Mouse (Mus musculus): ENCODE results near the gene Hscb. TPM values are rescaled to one million over a fixed set of nuclear protein-coding genes. Genes with fewer than 3 reads are reported as not detected.

Hscb gene
- total and polyA plus RNA-seq, 3 experiments = 56.7 to 94.2 (median 65.3) TPM

DNA sequence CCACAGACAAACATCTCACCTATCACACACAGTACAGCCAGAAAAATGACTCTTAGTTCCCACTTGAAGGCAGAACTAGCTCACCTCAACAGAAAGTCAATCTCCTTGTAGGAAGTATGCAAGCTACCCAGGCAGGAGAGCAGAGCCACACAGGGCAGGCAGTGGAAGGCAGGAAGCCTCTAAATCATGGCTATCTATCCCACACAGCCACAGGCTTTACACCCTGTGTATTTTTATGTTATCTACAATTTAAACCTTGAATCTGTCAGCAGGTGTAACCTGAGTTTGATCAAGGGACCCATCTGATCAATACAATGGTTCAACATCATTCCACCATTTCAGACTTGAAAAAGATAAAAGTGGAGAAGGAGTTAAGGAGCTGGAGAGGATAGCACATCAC lies 36.8 kb downstream of the Hscb start:
- peak; percentile 26; the same call in 1 of the 2 replicates for ATAC-seq (ENCODE audit: extremely low read depth, insufficient number of reproducible peaks, low FRiP score, poor library complexity, severe bottlenecking)
- peaks cover 85% of the 10 kb centered on the region for H3K36me3 ChIP-seq (replicated peaks)
- H3K4me1 ChIP-seq (ENCODE audit: insufficient read depth, low read depth, low read length) = peaks cover 94% of the 10 kb centered on the region
- TF ChIP-seq POLR2AphosphoS5 (IDR thresholded peaks at IDR 0.05; ENCODE audit: insufficient replicate concordance, low read depth, low read length) = no peak
- TF ChIP-seq TAL1 (conservative IDR thresholded peaks at IDR 0.05; ENCODE audit: low read depth, low read length) = peak; percentile 76
- no peaks in the 10 kb centered on the region for H3K27me3 ChIP-seq (ENCODE audit: insufficient read depth, low read length)
- H3K9me3 ChIP-seq (replicated peaks) = no peaks in the 10 kb centered on the region
- peak; percentile 19 for DNase-seq (ENCODE audit: low spot score)
- no peak overlapping the region for H3K4me3 ChIP-seq (ENCODE audit: low read depth, low read length)

DNA sequence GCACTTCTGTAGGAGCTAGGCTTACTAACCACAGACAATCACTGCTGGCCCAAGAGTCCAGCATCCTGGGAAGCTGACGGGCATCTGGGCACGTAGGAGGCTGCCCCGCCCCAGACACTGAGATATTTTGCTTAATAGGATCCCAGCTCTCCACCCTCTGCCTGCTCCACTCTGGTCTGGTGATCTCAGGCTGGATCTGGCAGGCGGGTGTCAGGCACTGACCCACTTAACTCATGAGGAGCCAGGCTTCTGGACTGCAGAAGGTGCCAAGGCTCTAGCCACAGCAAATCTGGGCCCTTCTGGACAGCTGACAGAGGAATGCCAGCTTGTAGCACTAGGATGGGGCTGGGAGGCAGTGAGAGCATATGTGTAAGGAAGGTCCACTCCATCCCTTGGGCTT lies 37.4 kb downstream of the Hscb start:
- Histone ChIP-seq H3K36me3 (replicated peaks) (peaks cover 85% of the 10 kb centered on the region), H3K4me3 (ENCODE audit: low read depth, low read length) (peak overlapping the region; percentile 13; the same call in 1 of the 2 replicates), H3K27me3 (ENCODE audit: insufficient read depth, low read length) (no peaks in the 10 kb centered on the region), H3K4me1 (ENCODE audit: insufficient read depth, low read depth, low read length) (peaks cover 92% of the 10 kb centered on the region), H3K9me3 (replicated peaks) (no peaks in the 10 kb centered on the region)
- ATAC-seq (ENCODE audit: extremely low read depth, insufficient number of reproducible peaks, low FRiP score, poor library complexity, severe bottlenecking) = no peak
- DNase-seq (ENCODE audit: low spot score) = no peak
- TF ChIP-seq TAL1 (conservative IDR thresholded peaks at IDR 0.05; ENCODE audit: low read depth, low read length) (no peak), CTCF (IDR thresholded peaks at IDR 0.05; ENCODE audit: low read depth, low read length) (no peak), GATA1 (IDR thresholded peaks at IDR 0.05; ENCODE audit: borderline replicate concordance, low read length) (no peak), POLR2AphosphoS5 (IDR thresholded peaks at IDR 0.05; ENCODE audit: insufficient replicate concordance, low read depth, low read length) (no peak), GATA2 (IDR thresholded peaks at IDR 0.05; ENCODE audit: borderline replicate concordance, low read depth, low read length) (no peak)

DNA sequence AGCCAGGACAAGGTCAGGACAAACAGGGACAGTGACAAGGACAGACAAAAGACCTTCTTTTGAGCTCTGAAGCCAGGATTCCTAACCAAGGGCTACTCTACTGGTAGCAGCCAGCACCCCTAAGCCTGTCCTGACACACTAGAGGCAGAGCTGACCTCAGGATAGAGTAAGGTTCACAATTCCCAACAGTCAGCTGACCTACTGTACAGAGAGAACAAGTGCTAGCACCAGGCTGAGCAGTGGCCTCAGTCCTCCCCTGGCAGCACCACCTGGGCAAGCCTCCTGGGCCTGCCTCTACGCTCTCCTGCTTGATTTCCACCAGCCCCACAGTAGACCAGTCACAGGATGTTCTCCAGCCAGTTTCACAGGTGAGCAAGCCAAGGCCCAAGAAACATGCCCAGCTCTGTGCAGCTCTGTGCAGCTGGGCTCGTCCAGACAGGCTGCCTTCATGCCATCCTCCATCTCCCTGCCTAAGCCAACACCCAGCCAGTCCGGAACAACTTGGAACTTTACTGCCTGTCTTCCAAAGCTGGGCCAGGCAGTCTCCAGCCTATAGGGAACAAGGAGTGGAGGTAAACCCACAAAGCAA lies 38.4 kb downstream of the Hscb start:
- Histone ChIP-seq H3K36me3 (replicated peaks) (peaks cover 85% of the 10 kb centered on the region), H3K9me3 (replicated peaks) (no peaks in the 10 kb centered on the region), H3K4me3 (ENCODE audit: low read depth, low read length) (peak overlapping the region; percentile 13; the same call in 1 of the 2 replicates), H3K4me1 (ENCODE audit: insufficient read depth, low read depth, low read length) (peaks cover 81% of the 10 kb centered on the region), H3K27me3 (ENCODE audit: insufficient read depth, low read length) (no peaks in the 10 kb centered on the region)
- TF ChIP-seq GATA2 (IDR thresholded peaks at IDR 0.05; ENCODE audit: borderline replicate concordance, low read depth, low read length) = no peak
- no peak for TF ChIP-seq POLR2AphosphoS5 (IDR thresholded peaks at IDR 0.05; ENCODE audit: insufficient replicate concordance, low read depth, low read length)
- no peak for TF ChIP-seq GATA1 (IDR thresholded peaks at IDR 0.05; ENCODE audit: borderline replicate concordance, low read length)
- no peak for TF ChIP-seq CTCF (IDR thresholded peaks at IDR 0.05; ENCODE audit: low read depth, low read length)
- TF ChIP-seq TAL1 (conservative IDR thresholded peaks at IDR 0.05; ENCODE audit: low read depth, low read length) = no peak
- no peak for DNase-seq (ENCODE audit: low spot score)
- ATAC-seq (ENCODE audit: extremely low read depth, insufficient number of reproducible peaks, low FRiP score, poor library complexity, severe bottlenecking) = no peak

DNA sequence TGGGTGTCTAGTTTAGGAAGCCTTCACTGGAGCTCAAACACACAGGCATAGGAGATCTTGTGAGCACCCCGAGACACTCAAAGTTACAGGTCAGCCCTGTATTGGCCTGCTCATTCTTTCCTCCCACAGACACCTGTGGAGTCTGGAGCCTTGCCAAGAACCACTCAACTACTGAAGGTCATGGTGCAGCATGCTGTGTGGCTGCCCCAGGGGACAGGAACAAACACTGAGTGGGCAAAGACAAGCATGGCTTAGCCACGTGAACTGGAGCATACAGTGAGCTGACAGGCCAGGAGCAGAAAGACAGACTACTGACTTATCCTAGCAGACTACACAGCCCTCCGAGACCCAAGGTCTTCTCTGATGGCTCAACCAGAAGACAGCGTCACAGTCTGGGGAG lies 41.9 kb downstream of the Hscb start:
- ATAC-seq (ENCODE audit: extremely low read depth, insufficient number of reproducible peaks, low FRiP score, poor library complexity, severe bottlenecking) (no peak), DNase-seq (ENCODE audit: low spot score) (no peak)
- H3K4me3 ChIP-seq (ENCODE audit: low read depth, low read length) = no peak overlapping the region
- peaks cover 99% of the 10 kb centered on the region for H3K36me3 ChIP-seq (replicated peaks)
- TF ChIP-seq CTCF (IDR thresholded peaks at IDR 0.05; ENCODE audit: low read depth, low read length) = no peak
- no peak for TF ChIP-seq POLR2AphosphoS5 (IDR thresholded peaks at IDR 0.05; ENCODE audit: insufficient replicate concordance, low read depth, low read length)
- TF ChIP-seq GATA1 (IDR thresholded peaks at IDR 0.05; ENCODE audit: borderline replicate concordance, low read length) = no peak
- no peak for TF ChIP-seq GATA2 (IDR thresholded peaks at IDR 0.05; ENCODE audit: borderline replicate concordance, low read depth, low read length)
- TF ChIP-seq TAL1 (conservative IDR thresholded peaks at IDR 0.05; ENCODE audit: low read depth, low read length) = no peak
- H3K4me1 ChIP-seq (ENCODE audit: insufficient read depth, low read depth, low read length) = peaks cover 48% of the 10 kb centered on the region
- no peaks in the 10 kb centered on the region for H3K27me3 ChIP-seq (ENCODE audit: insufficient read depth, low read length)
- H3K9me3 ChIP-seq (replicated peaks) = no peaks in the 10 kb centered on the region

DNA sequence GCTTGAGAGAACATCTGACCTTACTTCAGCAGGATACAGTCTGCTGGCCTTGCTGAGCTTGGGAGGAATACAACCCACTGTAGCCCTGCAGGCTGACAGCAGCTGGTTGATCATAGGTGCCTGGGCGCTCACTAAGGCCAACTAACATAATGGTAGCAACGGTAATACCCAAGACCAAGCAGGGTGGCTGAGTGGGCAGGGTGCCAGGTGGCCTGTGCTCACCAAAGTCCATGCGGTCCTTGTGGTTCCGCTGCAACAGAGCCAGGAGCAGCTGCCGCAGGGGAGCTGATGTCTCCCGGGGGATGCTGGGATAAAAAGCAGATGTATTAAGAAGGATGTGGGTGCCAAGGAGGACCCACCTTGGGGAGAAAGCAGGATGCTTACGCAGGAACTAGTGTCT lies 45.2 kb downstream of the Hscb start:
- Histone ChIP-seq H3K36me3 (replicated peaks) (peaks cover 100% of the 10 kb centered on the region), H3K9me3 (replicated peaks) (no peaks in the 10 kb centered on the region), H3K27me3 (ENCODE audit: insufficient read depth, low read length) (no peaks in the 10 kb centered on the region), H3K4me3 (ENCODE audit: low read depth, low read length) (no peak overlapping the region), H3K4me1 (ENCODE audit: insufficient read depth, low read depth, low read length) (peaks cover 40% of the 10 kb centered on the region)
- TF ChIP-seq TAL1 (conservative IDR thresholded peaks at IDR 0.05; ENCODE audit: low read depth, low read length) (no peak), GATA2 (IDR thresholded peaks at IDR 0.05; ENCODE audit: borderline replicate concordance, low read depth, low read length) (no peak), GATA1 (IDR thresholded peaks at IDR 0.05; ENCODE audit: borderline replicate concordance, low read length) (no peak), CTCF (IDR thresholded peaks at IDR 0.05; ENCODE audit: low read depth, low read length) (no peak), POLR2AphosphoS5 (IDR thresholded peaks at IDR 0.05; ENCODE audit: insufficient replicate concordance, low read depth, low read length) (no peak)
- no peak for DNase-seq (ENCODE audit: low spot score)
- ATAC-seq (ENCODE audit: extremely low read depth, insufficient number of reproducible peaks, low FRiP score, poor library complexity, severe bottlenecking) = no peak

DNA sequence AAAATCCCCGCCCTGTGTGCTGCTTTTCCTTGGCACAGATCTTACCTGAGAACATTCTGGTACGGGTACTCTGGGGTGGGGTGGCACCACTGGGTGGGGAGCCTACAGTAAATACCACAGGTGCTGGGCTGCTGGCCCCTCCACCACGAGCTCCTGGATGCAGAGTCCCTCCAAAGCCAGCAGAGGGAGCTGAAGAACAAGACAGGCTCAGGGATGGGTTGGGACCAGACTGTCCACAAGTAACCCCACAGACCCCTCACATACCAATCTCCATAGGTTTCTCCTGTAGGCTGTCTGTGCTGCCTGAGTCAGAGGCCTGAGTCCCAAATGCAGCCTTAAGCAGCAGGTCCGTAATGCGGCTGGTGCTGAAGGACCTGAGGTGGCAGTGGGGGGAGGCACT lies 50.9 kb downstream of the Hscb start:
- ATAC-seq (ENCODE audit: extremely low read depth, insufficient number of reproducible peaks, low FRiP score, poor library complexity, severe bottlenecking) (peak; percentile 32; the same call in 1 of the 2 replicates), DNase-seq (ENCODE audit: low spot score) (peak; percentile 65)
- Histone ChIP-seq H3K27me3 (ENCODE audit: insufficient read depth, low read length) (no peaks in the 10 kb centered on the region), H3K4me3 (ENCODE audit: low read depth, low read length) (no peak overlapping the region), H3K4me1 (ENCODE audit: insufficient read depth, low read depth, low read length) (peaks cover 62% of the 10 kb centered on the region), H3K9me3 (replicated peaks) (no peaks in the 10 kb centered on the region), H3K36me3 (replicated peaks) (peaks cover 95% of the 10 kb centered on the region)
- TF ChIP-seq POLR2AphosphoS5 (IDR thresholded peaks at IDR 0.05; ENCODE audit: insufficient replicate concordance, low read depth, low read length) (no peak), TAL1 (conservative IDR thresholded peaks at IDR 0.05; ENCODE audit: low read depth, low read length) (no peak), CTCF (IDR thresholded peaks at IDR 0.05; ENCODE audit: low read depth, low read length) (peak; percentile 57), GATA1 (IDR thresholded peaks at IDR 0.05; ENCODE audit: borderline replicate concordance, low read length) (no peak), GATA2 (IDR thresholded peaks at IDR 0.05; ENCODE audit: borderline replicate concordance, low read depth, low read length) (no peak)
